Mouse (Mus musculus): ENCODE results near the gene Wars2.
A peak's percentile ranks its signal among the peaks of the same experiment; 100 is the strongest.

Wars2 gene

DNA sequence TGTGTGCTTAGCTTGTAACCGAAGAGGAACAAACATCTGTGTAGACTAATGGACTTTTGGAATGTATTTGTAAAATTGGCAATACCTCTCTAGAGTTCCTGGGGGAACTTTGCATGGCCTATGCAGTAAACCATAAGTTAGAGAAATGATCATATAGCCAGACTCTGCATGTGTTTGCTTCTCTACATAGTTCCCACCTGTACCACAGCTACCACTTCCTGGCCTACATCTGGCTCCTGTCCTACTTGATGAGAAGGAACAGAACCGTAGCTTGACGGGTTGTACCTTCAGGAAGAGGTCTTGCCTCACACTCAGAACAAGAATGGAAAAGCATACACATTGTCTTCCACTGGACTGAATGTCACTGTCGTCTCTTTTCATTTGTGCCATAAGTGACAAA, 52.7 kb downstream of the Wars2 start:
- peak; percentile 29 to 53 for DNase-seq

DNA sequence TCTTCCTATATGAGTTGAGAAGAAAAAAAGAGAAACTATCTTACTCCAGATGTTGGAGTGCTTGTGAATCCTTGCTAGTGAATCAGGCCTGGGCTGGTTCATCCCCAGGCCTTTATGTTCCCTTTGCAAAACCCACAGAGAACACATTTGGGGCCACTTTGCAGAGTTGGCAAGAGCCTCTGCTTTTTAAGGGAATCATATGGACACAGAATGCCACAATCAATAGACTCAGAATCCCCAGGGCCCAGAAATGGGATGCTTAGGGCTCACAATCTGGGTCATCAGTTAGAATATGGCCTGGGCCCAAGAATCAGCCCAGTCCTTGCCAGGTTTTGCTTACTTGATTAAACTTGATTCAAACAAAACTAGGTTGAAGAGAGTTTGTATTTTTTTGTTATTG, 62.5 kb downstream of the Wars2 start:
- DNase-seq: no peak

GRCm38 (mm10) chr3:99208416-99208815, 67.5 kb downstream of the Wars2 start:
- DNase-seq: no peak

GRCm38 (mm10) chr3:99211105-99211698, 70.3 kb downstream of the Wars2 start:
- no peak for DNase-seq

DNA sequence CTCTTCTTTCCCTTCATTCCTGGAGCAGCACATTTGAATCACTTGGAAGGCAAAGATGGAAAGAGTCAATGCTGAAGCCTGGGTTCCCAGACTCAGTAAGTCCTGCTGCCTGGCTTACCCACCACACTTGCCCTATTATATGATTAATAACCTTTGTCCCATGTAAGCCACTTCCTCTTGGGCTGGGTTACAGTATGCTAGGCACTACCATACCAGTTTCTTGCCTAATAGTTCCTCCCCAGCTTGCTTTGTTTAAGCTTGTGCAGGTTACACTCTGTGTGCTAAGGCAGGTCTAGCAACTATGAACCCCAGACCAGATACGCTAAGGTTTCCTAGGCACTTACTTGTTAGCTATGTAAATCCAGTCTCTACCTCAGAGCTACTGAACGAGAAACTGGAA, 86.9 kb downstream of the Wars2 start:
- DNase-seq: no peak

GRCm38 (mm10) chr3:99233393-99234318, 92.8 kb downstream of the Wars2 start:
- peak; percentile 34 to 65 for DNase-seq

GRCm38 (mm10) chr3:99234319-99234869, 93.5 kb downstream of the Wars2 start:
- no peak for DNase-seq

GRCm38 (mm10) chr3:99235116-99235803, 94.4 kb downstream of the Wars2 start:
- no peak for DNase-seq

DNA sequence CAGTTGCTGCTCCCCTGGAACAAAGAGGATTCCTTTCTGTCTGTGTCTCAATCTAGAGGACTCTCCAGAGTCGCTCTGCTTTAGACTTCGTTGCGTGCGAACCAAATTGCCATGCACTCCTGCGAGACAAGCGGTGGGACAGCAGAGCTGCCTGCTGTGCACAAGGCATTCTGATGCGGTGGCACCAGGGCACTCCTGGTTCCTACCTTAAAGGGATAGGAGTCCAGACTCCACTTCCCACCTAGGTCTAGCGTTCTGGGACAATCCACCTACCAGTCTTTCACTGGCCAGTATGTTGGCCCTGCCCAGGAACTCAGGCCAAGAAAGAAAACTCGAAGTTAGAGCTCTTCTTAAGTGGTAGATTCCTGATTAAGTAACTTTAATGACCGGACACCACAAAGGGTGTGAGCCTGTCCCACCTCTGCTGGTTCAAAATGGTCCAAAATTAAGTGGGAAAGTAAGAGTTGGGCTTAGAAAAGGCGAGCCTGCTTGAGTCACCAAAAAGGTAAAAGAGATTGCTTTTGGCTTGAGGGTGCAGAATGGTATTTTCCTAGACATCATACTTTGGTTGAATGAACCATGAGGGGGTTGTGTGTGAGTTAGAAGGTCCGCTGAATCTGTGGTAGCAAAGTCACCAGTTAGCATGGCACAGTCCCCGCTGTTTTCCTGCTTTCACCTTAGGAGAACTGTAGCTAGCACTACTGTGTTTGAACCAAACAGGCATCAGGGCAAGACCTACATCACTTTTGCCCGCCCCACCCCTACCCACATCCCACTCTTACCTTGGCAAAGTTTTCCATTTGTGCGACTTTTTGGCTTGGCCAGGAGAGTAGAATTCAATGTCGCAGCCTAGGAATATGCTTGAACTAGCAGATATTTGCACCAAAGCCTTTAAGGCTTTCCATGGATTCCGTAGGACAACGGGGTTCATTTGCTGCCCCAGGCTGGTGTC, 95.2 kb downstream of the Wars2 start:
- DNase-seq: no peak

DNA sequence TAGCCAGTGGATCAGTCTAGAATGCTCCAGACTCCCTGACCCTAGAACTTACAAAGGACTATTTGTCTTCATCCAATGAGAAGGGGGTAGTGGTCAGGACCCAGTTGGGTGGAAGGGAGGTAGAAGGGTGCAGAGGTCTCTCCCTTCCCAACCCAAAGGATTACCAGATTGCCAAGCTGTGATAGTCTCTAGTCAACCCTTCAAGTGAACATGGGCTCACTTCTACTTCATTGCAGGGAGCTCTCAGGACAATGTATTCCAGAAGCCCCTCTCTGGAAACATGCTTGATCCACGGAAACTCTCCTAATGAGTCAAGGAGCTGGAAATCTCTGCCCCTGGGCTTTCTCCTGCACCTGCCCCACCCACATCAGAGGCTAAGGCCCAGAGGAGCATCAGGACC, 97.8 kb downstream of the Wars2 start:
- DNase-seq: no peak

GRCm38 (mm10) chr3:99239301-99240045, 98.6 kb downstream of the Wars2 start:
- DNase-seq: no peak

- no peak for DNase-seq
Measured at GRCm38 (mm10) chr3:99240213-99240720, 99.4 kb downstream of the Wars2 start, which contains the start of gene Tbx15. Gene Tbx15 (plus strand): TSS chr3:99240381.

- no peak for DNase-seq
Measured at GRCm38 (mm10) chr3:99240811-99241738, 100.2 kb downstream of the Wars2 start.

GRCm38 (mm10) chr3:99242481-99242880, 101.6 kb downstream of the Wars2 start:
- DNase-seq: no peak

- DNase-seq: no peak
Measured at GRCm38 (mm10) chr3:99245341-99245740, 104.5 kb downstream of the Wars2 start.

DNA sequence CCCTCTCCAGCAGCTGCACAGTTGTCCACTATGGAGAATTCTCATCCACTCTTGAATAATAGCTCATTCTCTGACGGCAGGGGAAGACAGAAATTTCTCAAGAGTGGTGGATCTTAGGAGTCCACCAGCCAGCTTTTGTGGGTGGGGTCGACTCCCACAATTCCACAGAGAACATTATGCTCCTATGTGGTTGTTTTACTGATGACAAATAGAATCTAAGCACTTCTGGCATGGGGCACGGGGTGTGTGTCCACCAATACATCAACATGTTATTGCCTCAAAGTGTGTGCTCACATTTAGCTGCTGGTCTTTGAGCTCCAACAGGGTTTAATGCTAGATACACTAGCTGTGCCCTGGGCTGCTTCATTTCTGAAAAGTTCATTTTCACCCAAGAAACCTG, 105.8 kb downstream of the Wars2 start:
- no peak for DNase-seq

GRCm38 (mm10) chr3:99247586-99247985, 106.7 kb downstream of the Wars2 start:
- DNase-seq: no peak

DNA sequence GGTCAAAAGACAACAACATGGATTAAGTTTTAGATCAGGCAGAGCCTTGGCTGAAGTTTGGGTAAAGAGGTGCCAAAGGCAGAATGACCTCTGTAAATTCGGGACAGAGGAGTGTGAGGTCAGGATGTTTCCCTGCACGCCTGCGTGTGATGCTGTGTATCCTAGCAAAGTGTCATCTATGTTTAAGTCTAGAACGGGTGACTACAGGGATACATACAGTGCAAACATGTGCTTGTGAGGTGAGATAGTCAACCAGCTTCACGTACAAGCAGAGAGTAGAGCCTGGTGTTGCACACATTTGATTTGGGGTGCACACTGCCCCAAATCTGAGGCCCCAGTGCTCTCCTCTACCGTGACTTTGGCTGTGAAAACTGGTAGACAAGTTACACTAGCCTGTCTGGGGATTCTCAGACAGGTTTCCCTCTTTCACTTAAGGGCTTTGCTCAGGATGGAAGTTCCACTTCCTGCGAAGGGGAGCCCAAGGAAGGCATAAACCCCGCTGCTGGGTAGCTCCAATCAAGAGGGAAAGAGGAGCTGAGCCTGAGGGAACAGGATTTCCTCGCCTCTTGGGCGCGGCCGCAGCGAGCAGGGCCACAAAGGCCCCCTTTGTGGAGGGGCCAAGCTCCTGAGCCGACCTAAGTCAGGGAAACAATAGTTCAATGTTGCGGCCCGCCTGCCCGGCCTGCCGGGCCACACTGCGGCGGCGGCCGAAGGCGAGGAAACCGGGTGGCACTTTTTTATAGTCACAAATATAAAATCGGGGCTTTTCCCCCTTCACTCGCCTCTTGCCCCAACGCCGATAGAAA, 107.3 kb downstream of the Wars2 start:
- no peak for DNase-seq

All from thymus, postnatal 36 days (tissue).